Mouse (Mus musculus): ENCODE data around the gene Eya2.

Eya2 gene

GRCm38 (mm10) chr2:165652281-165652680 lies 57.4 kb downstream of the Eya2 start:
- no peak for DNase-seq (ENCODE audit: low read depth)

- no peak for DNase-seq (ENCODE audit: low read depth)
Measured at GRCm38 (mm10) chr2:165653001-165653921, 58.4 kb downstream of the Eya2 start.

DNA sequence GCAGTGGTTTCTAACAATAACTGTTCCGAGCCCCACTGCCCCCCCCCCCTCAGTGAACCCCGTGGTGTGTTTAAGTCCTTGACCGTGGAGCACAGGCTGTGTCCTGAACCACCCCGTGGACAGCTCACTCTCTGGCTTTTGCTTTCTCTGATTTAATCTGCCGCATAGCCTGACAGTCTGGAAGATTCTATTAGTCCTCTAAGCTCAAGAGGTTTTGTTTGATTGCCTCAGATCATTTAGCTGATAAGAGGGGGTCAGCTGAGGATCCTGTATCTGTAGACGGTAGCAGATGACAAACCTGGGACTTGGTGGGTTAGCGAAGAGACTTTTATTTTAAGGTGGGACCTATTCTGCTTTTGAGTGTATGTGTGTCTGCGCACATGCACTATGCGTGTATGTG lies 59.3 kb downstream of the Eya2 start:
- DNase-seq (ENCODE audit: low read depth), result no peak

GRCm38 (mm10) chr2:165654696-165655491 lies 60.1 kb downstream of the Eya2 start:
- no peak for DNase-seq (ENCODE audit: low read depth)

- no peak for DNase-seq (ENCODE audit: low read depth)
Measured at GRCm38 (mm10) chr2:165656541-165656940, 61.7 kb downstream of the Eya2 start.

DNA sequence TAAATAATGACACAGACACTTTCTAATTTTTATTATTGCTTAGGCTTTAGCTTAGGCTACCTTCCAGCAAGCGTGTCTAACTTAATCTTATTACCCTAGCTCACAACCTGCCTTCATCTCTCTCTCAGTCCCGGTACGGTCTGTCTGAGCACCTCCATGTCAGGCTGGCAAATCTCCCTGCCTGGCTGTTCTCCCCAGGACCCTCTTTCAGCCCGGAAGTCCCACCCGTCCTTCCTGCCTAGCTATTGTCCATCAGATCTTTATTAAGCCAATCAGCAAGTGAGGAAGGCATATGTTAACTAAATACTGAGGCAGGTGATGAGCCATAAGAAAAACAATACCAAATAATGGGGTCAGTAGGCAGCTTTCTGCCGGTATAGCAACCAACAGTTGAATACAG lies 62.1 kb downstream of the Eya2 start:
- DNase-seq (ENCODE audit: low read depth), result no peak

DNA sequence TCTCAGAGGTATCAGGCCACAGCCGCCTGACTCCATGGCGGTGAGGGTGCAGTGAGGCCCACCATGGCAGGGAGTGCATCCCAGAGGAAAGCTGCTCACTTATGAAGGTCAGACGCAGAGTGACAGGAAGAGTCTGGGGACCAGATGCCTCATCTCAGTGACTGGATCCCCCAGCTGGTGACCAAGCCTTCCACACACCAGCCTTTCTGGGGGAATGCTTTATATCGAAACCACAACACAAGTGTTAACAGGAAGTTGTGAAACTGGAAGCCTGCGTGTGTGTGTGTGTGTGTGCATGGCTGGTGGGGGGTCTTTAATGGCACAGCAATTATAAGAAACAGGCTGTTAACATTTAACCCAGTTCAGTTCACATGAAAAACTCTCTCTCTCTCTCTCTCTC lies 64.7 kb downstream of the Eya2 start:
- DNase-seq (ENCODE audit: low read depth), result no peak

- DNase-seq (ENCODE audit: low read depth), result no peak
Measured at GRCm38 (mm10) chr2:165663266-165663665, 68.4 kb downstream of the Eya2 start.

- no peak for DNase-seq (ENCODE audit: low read depth)
Measured at GRCm38 (mm10) chr2:165664648-165665047, 69.8 kb downstream of the Eya2 start.

DNA sequence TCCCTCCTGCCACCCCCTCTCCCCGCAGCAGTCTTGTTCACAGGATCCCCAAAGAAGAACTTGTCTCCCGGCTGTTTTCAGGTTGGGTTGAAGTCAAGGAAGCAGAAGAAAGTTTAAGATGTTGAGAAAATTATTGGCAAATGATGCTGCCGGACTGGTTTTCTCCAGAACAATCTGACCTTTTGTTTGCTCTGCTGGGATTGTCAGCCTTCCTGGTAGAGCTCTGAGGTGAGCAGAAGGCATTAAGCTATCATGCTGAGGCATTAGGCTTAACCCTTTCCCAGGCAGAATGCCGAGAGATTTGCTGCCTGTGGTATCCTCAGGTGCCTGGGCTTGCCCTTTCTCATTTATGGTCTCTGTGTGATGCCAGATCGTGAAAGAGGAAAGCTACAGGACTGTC lies 70.3 kb downstream of the Eya2 start:
- no peak for DNase-seq (ENCODE audit: low read depth)

- no peak for DNase-seq (ENCODE audit: low read depth)
Measured at GRCm38 (mm10) chr2:165667096-165667495, 72.3 kb downstream of the Eya2 start.

DNA sequence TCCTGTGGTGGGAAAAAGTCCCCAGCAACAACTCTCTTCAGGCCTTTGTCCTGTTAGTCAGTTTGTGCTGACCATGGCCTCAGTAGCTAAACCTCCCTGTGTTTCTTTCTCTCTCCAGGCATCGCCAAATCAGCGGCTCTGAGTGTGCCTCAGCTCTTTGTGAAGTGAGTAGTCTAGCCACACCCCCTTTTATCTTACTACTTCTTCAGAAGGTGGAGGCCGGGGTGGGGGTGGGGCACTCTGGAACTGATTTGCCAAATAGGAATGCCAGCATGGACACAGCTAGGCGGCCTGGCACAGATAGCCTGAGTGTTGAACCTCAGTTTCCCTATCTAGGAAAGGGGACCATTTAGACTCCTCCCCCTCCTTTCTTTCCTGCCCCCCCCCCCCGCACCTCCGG lies 87.9 kb downstream of the Eya2 start:
- no peak for DNase-seq (ENCODE audit: low read depth)

GRCm38 (mm10) chr2:165687516-165687915 lies 92.7 kb downstream of the Eya2 start:
- no peak for DNase-seq (ENCODE audit: low read depth)

DNA sequence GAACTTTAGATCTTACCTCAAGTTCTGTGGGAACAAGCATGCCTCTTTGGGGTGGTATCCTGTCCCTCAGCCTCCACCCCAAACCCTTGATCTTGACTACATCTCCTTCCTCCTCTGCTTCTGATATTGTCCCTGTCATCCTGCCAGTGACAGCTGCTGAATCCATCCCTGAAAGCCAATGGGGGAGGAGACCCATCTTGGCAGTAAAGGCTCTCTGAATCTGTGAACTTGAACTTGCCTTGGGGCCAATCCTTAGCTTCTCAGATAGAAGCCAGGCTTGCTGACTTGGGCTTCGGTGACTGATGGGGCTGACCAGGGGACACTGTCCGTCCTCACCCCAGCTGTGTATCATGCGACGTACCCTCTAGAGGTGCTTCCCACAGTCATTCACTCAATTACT lies 94.1 kb downstream of the Eya2 start:
- DNase-seq (ENCODE audit: low read depth), result no peak

GRCm38 (mm10) chr2:165691016-165691415 lies 96.2 kb downstream of the Eya2 start:
- no peak for DNase-seq (ENCODE audit: low read depth)

DNA sequence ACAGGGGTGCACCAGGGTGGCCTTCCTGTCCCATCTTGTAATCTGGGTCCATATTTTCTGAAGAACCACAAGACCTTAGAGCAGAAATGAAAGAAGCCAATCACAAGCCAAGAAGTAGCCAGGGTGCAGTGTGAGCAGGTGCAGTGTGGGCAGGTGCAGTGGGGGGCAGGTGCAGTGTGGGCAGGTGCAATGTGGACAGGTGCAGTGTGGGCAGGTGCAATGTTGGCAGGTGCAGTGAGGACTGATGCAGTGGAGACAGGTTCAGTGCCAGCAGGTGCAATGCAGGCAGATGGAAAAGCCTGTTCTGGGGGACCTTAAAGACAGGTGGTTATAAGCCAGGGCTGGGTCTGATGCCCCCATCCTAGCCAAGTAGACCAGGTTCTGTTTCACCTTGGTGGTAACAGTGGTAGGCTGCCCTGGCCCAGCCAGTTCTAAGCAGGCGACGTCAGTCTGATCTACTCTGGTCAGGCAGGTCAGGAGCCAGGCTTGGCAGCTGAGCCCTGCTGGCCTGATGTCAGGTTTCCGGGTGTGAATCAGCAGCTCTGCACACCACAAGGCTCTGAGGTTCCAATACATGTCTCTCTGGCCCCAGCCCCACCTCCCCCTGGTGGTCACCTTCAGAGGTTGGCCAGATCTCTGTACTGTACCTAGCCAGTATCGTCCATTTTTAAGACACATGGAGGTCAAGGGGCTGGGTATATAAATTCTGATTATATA lies 98.3 kb downstream of the Eya2 start:
- DNase-seq (ENCODE audit: low read depth), result peak; percentile 83

DNA sequence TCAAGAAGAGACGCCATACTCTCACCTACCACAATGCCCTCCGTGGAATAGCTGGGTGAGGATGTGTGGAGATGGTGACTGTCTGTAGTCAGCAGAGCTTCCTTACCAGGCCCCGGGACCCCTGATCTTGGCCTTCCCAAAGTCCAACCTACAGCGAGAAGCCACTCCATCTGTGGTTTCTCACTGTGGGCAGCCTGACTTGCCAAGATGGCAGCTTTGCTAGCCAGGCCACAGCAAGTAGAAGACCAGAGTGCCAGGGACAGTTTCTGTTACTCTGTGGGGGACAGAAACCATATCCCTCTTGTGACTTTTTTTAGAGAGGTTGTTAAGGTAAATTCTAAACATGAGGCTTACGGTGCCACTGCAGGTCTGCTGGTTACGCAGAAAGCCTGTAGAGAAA lies 99.9 kb downstream of the Eya2 start:
- DNase-seq (ENCODE audit: low read depth), result no peak

- DNase-seq (ENCODE audit: low read depth), result no peak
Measured at GRCm38 (mm10) chr2:165700252-165700908, 105.5 kb downstream of the Eya2 start.

- DNase-seq (ENCODE audit: low read depth), result no peak
Measured at GRCm38 (mm10) chr2:165703033-165703805, 108.4 kb downstream of the Eya2 start.

DNA sequence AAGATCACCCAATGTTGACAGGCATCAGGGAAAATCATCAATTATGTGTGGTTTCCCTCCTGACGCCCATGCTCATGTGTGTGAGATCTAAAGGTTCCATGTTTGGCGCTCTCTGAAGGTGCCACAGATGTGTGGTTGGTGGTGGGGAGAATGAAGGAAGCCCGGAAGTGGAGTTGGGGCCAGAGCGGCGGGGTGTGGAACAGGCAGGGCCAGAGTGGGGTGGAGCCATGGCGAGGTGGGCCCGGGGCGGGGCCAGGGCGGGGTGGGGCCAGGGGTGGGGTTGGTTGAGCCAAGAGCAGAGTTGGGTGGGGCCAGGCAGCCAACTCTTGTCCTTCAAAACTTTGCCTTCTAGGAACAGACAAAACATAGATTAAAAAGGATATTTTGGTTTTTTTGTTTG lies 113.4 kb downstream of the Eya2 start:
- no peak for DNase-seq (ENCODE audit: low read depth)

- no peak for DNase-seq (ENCODE audit: low read depth)
Measured at GRCm38 (mm10) chr2:165716688-165717087, 121.9 kb downstream of the Eya2 start.
